Mouse (Mus musculus): ENCODE measurements around the gene B4galt5. TPM values are rescaled to one million over a fixed set of nuclear protein-coding genes. Genes with fewer than 3 reads are reported as not detected.

The B4galt5 gene
- polyA plus RNA-seq, 1 experiment from 2014 or later, result 4.5 TPM

- H3K27ac ChIP-seq (replicated peaks), result no peak overlapping the region
- ATAC-seq (ENCODE audit: low FRiP score, low TSS enrichment) (no peak), DNase-seq (ENCODE audit: low spot score) (no peak)
- H3K27me3 ChIP-seq (ENCODE audit: control insufficient read depth, insufficient read depth, low read length), result no peaks in the 10 kb centered on the region
- no peak for TF ChIP-seq EP300 (optimal IDR thresholded peaks at IDR 0.05)
- no peak for TF ChIP-seq CTCF (IDR thresholded peaks at IDR 0.05; ENCODE audit: low read depth)
- H3K9ac ChIP-seq (ENCODE audit: low read length), result no peak overlapping the region
- WGBS, result 70% methylated on average over 6 of the region's 6 CpGs
- no peaks in the 10 kb centered on the region for H3K9me3 ChIP-seq (ENCODE audit: control insufficient read depth, low read length)
- H3K4me1 ChIP-seq (replicated peaks; ENCODE audit: control insufficient read depth, insufficient read depth), result no peaks in the 10 kb centered on the region
- no peaks in the 10 kb centered on the region for H3K36me3 ChIP-seq (ENCODE audit: control insufficient read depth, insufficient read depth, low read length)
- H3K4me3 ChIP-seq (ENCODE audit: low read depth, low read length), result no peak overlapping the region
- no peak overlapping the region for H3K4me2 ChIP-seq (replicated peaks; ENCODE audit: low read depth)
Measured at GRCm38 (mm10) chr2:167328340-167328739, 20.6 kb downstream of the B4galt5 start.

- Histone ChIP-seq H3K4me1 (replicated peaks; ENCODE audit: control insufficient read depth, insufficient read depth) (no peaks in the 10 kb centered on the region), H3K36me3 (ENCODE audit: control insufficient read depth, insufficient read depth, low read length) (no peaks in the 10 kb centered on the region), H3K4me3 (ENCODE audit: low read depth, low read length) (no peak overlapping the region), H3K9ac (ENCODE audit: low read length) (no peak overlapping the region), H3K27me3 (ENCODE audit: control insufficient read depth, insufficient read depth, low read length) (no peaks in the 10 kb centered on the region), H3K4me2 (replicated peaks; ENCODE audit: low read depth) (no peak overlapping the region), H3K9me3 (ENCODE audit: control insufficient read depth, low read length) (no peaks in the 10 kb centered on the region), H3K27ac (replicated peaks) (no peak overlapping the region)
- TF ChIP-seq CTCF (IDR thresholded peaks at IDR 0.05; ENCODE audit: low read depth), result no peak
- no peak for TF ChIP-seq EP300 (optimal IDR thresholded peaks at IDR 0.05)
- no peak for DNase-seq (ENCODE audit: low spot score)
- WGBS, result 76% methylated on average over 9 of the region's 9 CpGs
- no peak for ATAC-seq (ENCODE audit: low FRiP score, low TSS enrichment)
Measured at GRCm38 (mm10) chr2:167326582-167326981, 22.4 kb downstream of the B4galt5 start.

- H3K9me3 ChIP-seq (ENCODE audit: control insufficient read depth, low read length), result no peaks in the 10 kb centered on the region
- H3K4me3 ChIP-seq (ENCODE audit: low read depth, low read length), result no peak overlapping the region
- WGBS, result 68% methylated on average over 10 of the region's 10 CpGs
- H3K9ac ChIP-seq (ENCODE audit: low read length), result no peak overlapping the region
- ATAC-seq (ENCODE audit: low FRiP score, low TSS enrichment) (0 out of 2 replicates have a peak, but pooled peaks have one; percentile 16), DNase-seq (ENCODE audit: low spot score) (no peak)
- H3K36me3 ChIP-seq (ENCODE audit: control insufficient read depth, insufficient read depth, low read length), result no peaks in the 10 kb centered on the region
- no peaks in the 10 kb centered on the region for H3K27me3 ChIP-seq (ENCODE audit: control insufficient read depth, insufficient read depth, low read length)
- no peaks in the 10 kb centered on the region for H3K4me1 ChIP-seq (replicated peaks; ENCODE audit: control insufficient read depth, insufficient read depth)
- TF ChIP-seq CTCF (IDR thresholded peaks at IDR 0.05; ENCODE audit: low read depth) (no peak), EP300 (optimal IDR thresholded peaks at IDR 0.05) (no peak)
- no peak overlapping the region for H3K27ac ChIP-seq (replicated peaks)
- no peak overlapping the region for H3K4me2 ChIP-seq (replicated peaks; ENCODE audit: low read depth)
Measured at GRCm38 (mm10) chr2:167324151-167324930, 24.6 kb downstream of the B4galt5 start.

- Histone ChIP-seq H3K27me3 (ENCODE audit: control insufficient read depth, insufficient read depth, low read length) (no peaks in the 10 kb centered on the region), H3K4me1 (replicated peaks; ENCODE audit: control insufficient read depth, insufficient read depth) (no peaks in the 10 kb centered on the region), H3K9ac (ENCODE audit: low read length) (no peak overlapping the region), H3K36me3 (ENCODE audit: control insufficient read depth, insufficient read depth, low read length) (no peaks in the 10 kb centered on the region), H3K4me3 (ENCODE audit: low read depth, low read length) (no peak overlapping the region), H3K9me3 (ENCODE audit: control insufficient read depth, low read length) (no peaks in the 10 kb centered on the region), H3K27ac (replicated peaks) (no peak overlapping the region), H3K4me2 (replicated peaks; ENCODE audit: low read depth) (no peak overlapping the region)
- no peak for TF ChIP-seq CTCF (IDR thresholded peaks at IDR 0.05; ENCODE audit: low read depth)
- TF ChIP-seq EP300 (optimal IDR thresholded peaks at IDR 0.05), result no peak
- 54% methylated on average over 3 of the region's 3 CpGs for WGBS
- no peak for ATAC-seq (ENCODE audit: low FRiP score, low TSS enrichment)
- no peak for DNase-seq (ENCODE audit: low spot score)
Measured at GRCm38 (mm10) chr2:167323116-167323515, 25.9 kb downstream of the B4galt5 start.

GRCm38 (mm10) chr2:167321372-167321771 lies 27.6 kb downstream of the B4galt5 start:
- DNase-seq (ENCODE audit: low spot score), result no peak
- ATAC-seq (ENCODE audit: low FRiP score, low TSS enrichment), result no peak
- no peaks in the 10 kb centered on the region for H3K9me3 ChIP-seq (ENCODE audit: control insufficient read depth, low read length)
- H3K4me2 ChIP-seq (replicated peaks; ENCODE audit: low read depth), result no peak overlapping the region
- no peaks in the 10 kb centered on the region for H3K36me3 ChIP-seq (ENCODE audit: control insufficient read depth, insufficient read depth, low read length)
- no peak overlapping the region for H3K9ac ChIP-seq (ENCODE audit: low read length)
- TF ChIP-seq CTCF (IDR thresholded peaks at IDR 0.05; ENCODE audit: low read depth) (no peak), EP300 (optimal IDR thresholded peaks at IDR 0.05) (no peak)
- no peaks in the 10 kb centered on the region for H3K27me3 ChIP-seq (ENCODE audit: control insufficient read depth, insufficient read depth, low read length)
- 88% methylated on average over 8 of the region's 8 CpGs for WGBS
- no peaks in the 10 kb centered on the region for H3K4me1 ChIP-seq (replicated peaks; ENCODE audit: control insufficient read depth, insufficient read depth)
- no peak overlapping the region for H3K4me3 ChIP-seq (ENCODE audit: low read depth, low read length)
- H3K27ac ChIP-seq (replicated peaks), result no peak overlapping the region

- no peaks in the 10 kb centered on the region for H3K27me3 ChIP-seq (ENCODE audit: control insufficient read depth, insufficient read depth, low read length)
- ATAC-seq (ENCODE audit: low FRiP score, low TSS enrichment) (peak; percentile 77), DNase-seq (ENCODE audit: low spot score) (peak; percentile 36)
- TF ChIP-seq CTCF (IDR thresholded peaks at IDR 0.05; ENCODE audit: low read depth), result no peak
- no peak for TF ChIP-seq EP300 (optimal IDR thresholded peaks at IDR 0.05)
- peak overlapping the region; percentile 30; the same call in 1 of the 2 replicates for H3K27ac ChIP-seq (replicated peaks)
- no peak overlapping the region for H3K9ac ChIP-seq (ENCODE audit: low read length)
- H3K36me3 ChIP-seq (ENCODE audit: control insufficient read depth, insufficient read depth, low read length), result no peaks in the 10 kb centered on the region
- H3K9me3 ChIP-seq (ENCODE audit: control insufficient read depth, low read length), result no peaks in the 10 kb centered on the region
- no peak overlapping the region for H3K4me3 ChIP-seq (ENCODE audit: low read depth, low read length)
- no peaks in the 10 kb centered on the region; the same call in none of the 2 replicates for H3K4me1 ChIP-seq (replicated peaks; ENCODE audit: control insufficient read depth, insufficient read depth)
- no peak overlapping the region for H3K4me2 ChIP-seq (replicated peaks; ENCODE audit: low read depth)
- 31% methylated on average over 5 of the region's 5 CpGs for WGBS
Measured at GRCm38 (mm10) chr2:167318981-167319380, 30.0 kb downstream of the B4galt5 start.

Measured in stomach, postnatal 0 days (tissue).